Mouse (Mus musculus) kidney, embryonic 16.5 days (tissue): ENCODE results near the gene Nfkbie. TPM values are rescaled to one million over a fixed set of nuclear protein-coding genes. Genes with fewer than 3 reads are reported as not detected.

Experiments
- ATAC-seq: fragments of 200-750 bp; cut with Nextera tagmentation; 2 replicates; pipeline ENCODE4 v1.8.0; 2017; ENCODE audit warnings: moderate TSS enrichment; ENCODE audit not compliant: low FRiP score, low TSS enrichment
- H3K27ac ChIP-seq: fragments of 300-500 bp; sonication (generic); 2 replicates; pipeline ENCODE4 v1.5.1; 2014; ENCODE audit warnings: low read length
- H3K27me3 ChIP-seq: fragments of 300-500 bp; sonication (generic); 2 replicates; pipeline ENCODE4 v1.6.1; 2014; ENCODE audit warnings: low read length, control low read depth, mixed read lengths; ENCODE audit not compliant: insufficient read depth
- H3K36me3 ChIP-seq: fragments of 300-500 bp; sonication (generic); 2 replicates; pipeline ENCODE4 v1.6.1; 2014; ENCODE audit warnings: low read length, control low read depth, mixed read lengths; ENCODE audit not compliant: insufficient read depth
- H3K4me1 ChIP-seq: fragments of 300-500 bp; sonication (generic); 2 replicates; pipeline ENCODE4 v1.6.1; 2014; ENCODE audit warnings: low read length, control low read depth, mixed read lengths; ENCODE audit not compliant: insufficient read depth
- H3K4me2 ChIP-seq: fragments of 300-500 bp; sonication (generic); replicated peaks from 2 replicates; pipeline ENCODE4 v1.6.1; 2014; ENCODE audit warnings: low read depth, low read length
- H3K4me3 ChIP-seq: fragments of 300-500 bp; sonication (generic); 2 replicates; pipeline ENCODE4 v1.5.1; 2014; ENCODE audit warnings: mild to moderate bottlenecking, low read length
- H3K9ac ChIP-seq: fragments of 300-500 bp; sonication (generic); replicated peaks from 2 replicates; pipeline ENCODE4 v1.6.1; 2014; ENCODE audit warnings: low read length
- H3K9me3 ChIP-seq: fragments of 300-500 bp; sonication (generic); 2 replicates; pipeline ENCODE4 v1.6.1; 2016; ENCODE audit warnings: low read length, control low read depth
- WGBS: fragments of 180-500 bp; shearing (Covaris S2); extraction: QIAGEN DNeasy Blood & Tissue Kit; methylation state at CpG from one replicate; pipeline ENCODE4 v1.1.7; 2014; 5-methylcytosine and 5-hydroxymethylcytosine counted together
- polyA plus RNA-seq: library from polyadenylated mRNA; unstranded; fragments of >200 nt; fragmentation: Nextera tagmentation; extraction: Ambion mirVana; gene quantifications from 2 replicates; pipeline ENCODE4 v1.2.1, GENCODE M21; 2015

The Nfkbie gene
- polyA plus RNA-seq, 1 experiment from 2014 or later = 5.9 TPM

GRCm38 (mm10) chr17:45538394-45538793 is 17.1 kb upstream of the Nfkbie start:
- 65% methylated on average over 4 of the region's 4 CpGs for WGBS
- H3K4me1 ChIP-seq = no peaks in the 10 kb centered on the region
- no peak overlapping the region for H3K9ac ChIP-seq
- H3K4me3 ChIP-seq = no peak overlapping the region
- no peaks in the 10 kb centered on the region for H3K9me3 ChIP-seq
- no peak overlapping the region for H3K4me2 ChIP-seq
- H3K27me3 ChIP-seq = peaks cover 73% of the 10 kb centered on the region
- no peak overlapping the region for H3K27ac ChIP-seq
- no peaks in the 10 kb centered on the region for H3K36me3 ChIP-seq
- ATAC-seq = no peak

- H3K27me3 ChIP-seq = peaks cover 76% of the 10 kb centered on the region
- H3K4me1 ChIP-seq = peaks cover 2% of the 10 kb centered on the region
- ATAC-seq = no peak
- no peak overlapping the region for H3K9ac ChIP-seq
- no peaks in the 10 kb centered on the region for H3K9me3 ChIP-seq
- H3K4me3 ChIP-seq = no peak overlapping the region
- no peaks in the 10 kb centered on the region for H3K36me3 ChIP-seq
- WGBS = 74% methylated on average over 21 of the region's 21 CpGs
- H3K4me2 ChIP-seq = no peak overlapping the region
- no peak overlapping the region for H3K27ac ChIP-seq
These were observed 15.8 kb upstream of the Nfkbie start for GRCm38 (mm10) chr17:45539664-45540063.

- Histone ChIP-seq H3K9me3 (no peaks in the 10 kb centered on the region), H3K4me1 (peaks cover 15% of the 10 kb centered on the region), H3K27ac (no peak overlapping the region), H3K27me3 (peaks cover 81% of the 10 kb centered on the region), H3K9ac (no peak overlapping the region), H3K4me3 (no peak overlapping the region), H3K4me2 (no peak overlapping the region), H3K36me3 (no peaks in the 10 kb centered on the region)
- WGBS = 41% methylated on average over 6 of the region's 6 CpGs
- ATAC-seq = no peak
These were observed 13.4 kb upstream of the Nfkbie start for GRCm38 (mm10) chr17:45542129-45542528.

GRCm38 (mm10) chr17:45542705-45543104 is 12.8 kb upstream of the Nfkbie start:
- Histone ChIP-seq H3K9ac (no peak overlapping the region), H3K27me3 (peaks cover 82% of the 10 kb centered on the region)
- WGBS = 50% methylated on average over 2 of the region's 2 CpGs

GRCm38 (mm10) chr17:45543115-45543514 is 12.4 kb upstream of the Nfkbie start:
- peaks cover 15% of the 10 kb centered on the region for H3K4me1 ChIP-seq
- H3K4me3 ChIP-seq = no peak overlapping the region
- H3K27ac ChIP-seq = no peak overlapping the region
- H3K9me3 ChIP-seq = no peaks in the 10 kb centered on the region
- ATAC-seq = no peak
- H3K9ac ChIP-seq = no peak overlapping the region
- 45% methylated on average over 1 of the region's 1 CpGs for WGBS
- H3K4me2 ChIP-seq = no peak overlapping the region
- no peaks in the 10 kb centered on the region for H3K36me3 ChIP-seq
- H3K27me3 ChIP-seq = peaks cover 86% of the 10 kb centered on the region

More at GRCm38 (mm10) chr17:45542705-45543104, 12.8 kb upstream of the Nfkbie start:
- Histone ChIP-seq H3K9me3 (no peaks in the 10 kb centered on the region), H3K27ac (no peak overlapping the region), H3K4me2 (no peak overlapping the region), H3K36me3 (no peaks in the 10 kb centered on the region), H3K4me3 (no peak overlapping the region), H3K4me1 (peaks cover 15% of the 10 kb centered on the region)
- no peak for ATAC-seq

GRCm38 (mm10) chr17:45544001-45544872 is 11.3 kb upstream of the Nfkbie start:
- Histone ChIP-seq H3K4me3 (peak overlapping the region; percentile 38; the same call in 1 of the 2 replicates), H3K27me3 (peaks cover 84% of the 10 kb centered on the region), H3K4me1 (peaks cover 15% of the 10 kb centered on the region), H3K9ac (no peak overlapping the region), H3K4me2 (peak overlapping the region; percentile 55), H3K9me3 (no peaks in the 10 kb centered on the region), H3K27ac (no peak overlapping the region), H3K36me3 (no peaks in the 10 kb centered on the region)
- 10% methylated on average over 24 of the region's 24 CpGs for whole genome bisulfite sequencing
- no peak for ATAC-seq

- Histone ChIP-seq H3K9ac (no peak overlapping the region), H3K4me3 (peak overlapping the region; percentile 38), H3K4me2 (peak overlapping the region; percentile 55), H3K36me3 (no peaks in the 10 kb centered on the region), H3K4me1 (peaks cover 18% of the 10 kb centered on the region), H3K27ac (no peak overlapping the region), H3K9me3 (no peaks in the 10 kb centered on the region), H3K27me3 (peaks cover 80% of the 10 kb centered on the region)
- no peak for ATAC-seq
- 4% methylated on average over 46 of the region's 46 CpGs for WGBS
These were observed 10.6 kb upstream of the Nfkbie start for GRCm38 (mm10) chr17:45544873-45545277.

GRCm38 (mm10) chr17:45545278-45545961 is 10.1 kb upstream of the Nfkbie start:
- Histone ChIP-seq H3K9ac (peak overlapping the region; percentile 16; the same call in 1 of the 2 replicates), H3K36me3 (no peaks in the 10 kb centered on the region), H3K27ac (no peak overlapping the region), H3K9me3 (no peaks in the 10 kb centered on the region), H3K27me3 (peaks cover 79% of the 10 kb centered on the region), H3K4me3 (peak overlapping the region; percentile 38), H3K4me1 (peaks cover 22% of the 10 kb centered on the region), H3K4me2 (peak overlapping the region; percentile 55)
- 3% methylated on average over 74 of the region's 74 CpGs for WGBS
- ATAC-seq = no peak

- peaks cover 64% of the 10 kb centered on the region for H3K27me3 ChIP-seq
- no peaks in the 10 kb centered on the region for H3K9me3 ChIP-seq
- no peak for ATAC-seq
- H3K27ac ChIP-seq = no peak overlapping the region
- 78% methylated on average over 16 of the region's 16 CpGs for WGBS
- no peak overlapping the region for H3K4me2 ChIP-seq
- H3K4me1 ChIP-seq = peaks cover 22% of the 10 kb centered on the region
- no peak overlapping the region for H3K9ac ChIP-seq
- no peaks in the 10 kb centered on the region for H3K36me3 ChIP-seq
- no peak overlapping the region for H3K4me3 ChIP-seq
These were observed 8.6 kb upstream of the Nfkbie start for GRCm38 (mm10) chr17:45546941-45547340.
